Mouse (Mus musculus) frontal cortex, postnatal 10 days (tissue): ENCODE measurements at regions not wholly inside any gene's neighbourhood (a gene's known extent, or its start where the extent isn't known, plus 50 kb on each side); places are given as distances from the start of the nearest gene placed in this dataset.

Experiments
- DNase-seq, 2 experiments: peaks; one replicate each; pipeline ENCODE4 v3.0.0; 2022; ENCODE audit warnings: low spot score in 2 of 2, mixed read lengths in 1 of 2

- DNase-seq: no peak
Observed at GRCm38 (mm10) chr15:38569011-38569640, 1143.8 kb downstream of the 4930447A16Rik start.

- DNase-seq: no peak
Observed at GRCm38 (mm10) chr15:38570144-38570543, 1144.8 kb downstream of the 4930447A16Rik start.

- DNase-seq: no peak
Observed at GRCm38 (mm10) chr15:38570735-38571134, 1145.4 kb downstream of the 4930447A16Rik start.

- no peak for DNase-seq
Observed at GRCm38 (mm10) chr15:38572652-38573051, 1147.3 kb downstream of the 4930447A16Rik start.

- DNase-seq: no peak
Observed at GRCm38 (mm10) chr15:38574447-38574846, 1149.1 kb downstream of the 4930447A16Rik start.

GRCm38 (mm10) chr15:38575254-38575653 is 1149.9 kb downstream of the 4930447A16Rik start:
- DNase-seq: no peak

- DNase-seq: no peak
Observed at GRCm38 (mm10) chr15:38577691-38578090, 1152.3 kb downstream of the 4930447A16Rik start.

- no peak for DNase-seq
Observed at GRCm38 (mm10) chr15:38579481-38579880, 1154.1 kb downstream of the 4930447A16Rik start.

- DNase-seq: no peak
Observed at GRCm38 (mm10) chr15:38583500-38583899, 1158.1 kb downstream of the 4930447A16Rik start.

GRCm38 (mm10) chr15:38584425-38584824 is 1159.1 kb downstream of the 4930447A16Rik start:
- DNase-seq: no peak

- peak; percentile 43 to 63 for DNase-seq
Observed at GRCm38 (mm10) chr15:38585610-38586009, 1160.3 kb downstream of the 4930447A16Rik start.

- no peak for DNase-seq
Observed at GRCm38 (mm10) chr15:38586594-38586993, 1161.2 kb downstream of the 4930447A16Rik start.

- DNase-seq: no peak
Observed at GRCm38 (mm10) chr15:38588268-38588667, 1162.9 kb downstream of the 4930447A16Rik start.

GRCm38 (mm10) chr15:38589010-38589409 is 1163.7 kb downstream of the 4930447A16Rik start:
- no peak for DNase-seq

GRCm38 (mm10) chr15:38589675-38590074 is 1164.3 kb downstream of the 4930447A16Rik start:
- no peak for DNase-seq

- DNase-seq: no peak
Observed at GRCm38 (mm10) chr15:38594095-38594494, 1168.7 kb downstream of the 4930447A16Rik start.

GRCm38 (mm10) chr15:38594747-38595146 is 1169.4 kb downstream of the 4930447A16Rik start:
- no peak for DNase-seq

GRCm38 (mm10) chr15:38595820-38596219 is 1170.5 kb downstream of the 4930447A16Rik start:
- DNase-seq: no peak

- DNase-seq: no peak
Observed at GRCm38 (mm10) chr15:38597458-38597857, 1172.1 kb downstream of the 4930447A16Rik start.

- DNase-seq: no peak
Observed at GRCm38 (mm10) chr15:38601436-38601835, 1176.1 kb downstream of the 4930447A16Rik start.

- peak; percentile 49 to 59 for DNase-seq
Observed at GRCm38 (mm10) chr15:38602187-38602870, 1177.0 kb downstream of the 4930447A16Rik start.

GRCm38 (mm10) chr15:38603918-38604317 is 1178.6 kb downstream of the 4930447A16Rik start:
- no peak for DNase-seq

GRCm38 (mm10) chr15:38607368-38607767 is 1182.0 kb downstream of the 4930447A16Rik start:
- DNase-seq: no peak
